Mouse (Mus musculus) induced T-regulatory cell, adult 2 months (primary cell): Measurements from ENCODE around the gene Ubxn1.
"Not testable (repeated sequence)": the region's sequence is repeated elsewhere in the genome, so short reads cannot be mapped to it uniquely, and the experiment has no call there.

Source experiments
- DNase-seq: peaks from one replicate; pipeline ENCODE4 v3.0.0-alpha.2; 2012; ENCODE audit warnings: low read depth

Gene Ubxn1

GRCm38 (mm10) chr19:8857689-8858088 is 13.6 kb upstream of the Ubxn1 start:
- DNase-seq = peak; percentile 68

GRCm38 (mm10) chr19:8859018-8859417 is 12.3 kb upstream of the Ubxn1 start:
- DNase-seq = peak; percentile 75

GRCm38 (mm10) chr19:8864265-8864664 is 7.0 kb upstream of the Ubxn1 start:
- no peak for DNase-seq

GRCm38 (mm10) chr19:8870381-8870780 is 915 bp upstream of the Ubxn1 start:
- DNase-seq = not testable (repeated sequence)

GRCm38 (mm10) chr19:8870838-8871237 is 458 bp upstream of the Ubxn1 start:
- DNase-seq = no peak

GRCm38 (mm10) chr19:8872266-8872840 is 1.1 kb downstream of the Ubxn1 start:
- DNase-seq = peak; percentile 23

- DNase-seq = no peak
These were observed 3.7 kb downstream of the Ubxn1 start for GRCm38 (mm10) chr19:8875031-8875430.

GRCm38 (mm10) chr19:8880311-8881033 is 9.2 kb downstream of the Ubxn1 start, which contains the start of gene Uqcc3:
Gene Uqcc3, minus strand, starts transcription at chr19:8880923.
- peak; percentile 92 for DNase-seq

GRCm38 (mm10) chr19:8881034-8881392 is 9.7 kb downstream of the Ubxn1 start:
- DNase-seq = no peak

GRCm38 (mm10) chr19:8883616-8884015 is 12.3 kb downstream of the Ubxn1 start, which contains the start of the genes Lbhd1 and Gm49403:
Gene Lbhd1, plus strand, starts transcription at chr19:8883732.
Gene Gm49403, plus strand, starts transcription at chr19:8883930.
- no peak for DNase-seq

GRCm38 (mm10) chr19:8886916-8887584 is 15.8 kb downstream of the Ubxn1 start:
- DNase-seq = peak; percentile 15

- DNase-seq = no peak
These were observed 16.5 kb downstream of the Ubxn1 start for GRCm38 (mm10) chr19:8887585-8888463.

GRCm38 (mm10) chr19:8888511-8889385 is 17.5 kb downstream of the Ubxn1 start, which contains the start of the genes 1810009A15Rik and Gm49416:
Gene 1810009A15Rik, plus strand, starts transcription at chr19:8888853.
Gene Gm49416, plus strand, starts transcription at chr19:8888926.
- DNase-seq = peak; percentile 99

GRCm38 (mm10) chr19:8892829-8893766 is 21.8 kb downstream of the Ubxn1 start, which contains the start of gene Ints5:
Gene Ints5, plus strand, starts transcription at chr19:8893005.
- peak; percentile 95 for DNase-seq

GRCm38 (mm10) chr19:8895397-8895960 is 24.2 kb downstream of the Ubxn1 start:
- DNase-seq = no peak

GRCm38 (mm10) chr19:8896231-8896630 is 24.9 kb downstream of the Ubxn1 start:
- DNase-seq = not testable (repeated sequence)

GRCm38 (mm10) chr19:8897211-8897864 is 26.0 kb downstream of the Ubxn1 start:
- DNase-seq = peak; percentile 31

GRCm38 (mm10) chr19:8897865-8898495 is 26.7 kb downstream of the Ubxn1 start, which contains the start of gene Ganab:
Gene Ganab, plus strand, starts transcription at chr19:8898071.
- DNase-seq = peak; percentile 98
